Mouse (Mus musculus) kidney, adult 9 months (tissue): ENCODE results near the gene Clic5.
A peak's percentile ranks its signal among the peaks of the same experiment; 100 is the strongest.

Experiments used
- DNase-seq: peaks from one replicate; pipeline ENCODE4 v3.0.0; 2022

The Clic5 gene

DNA sequence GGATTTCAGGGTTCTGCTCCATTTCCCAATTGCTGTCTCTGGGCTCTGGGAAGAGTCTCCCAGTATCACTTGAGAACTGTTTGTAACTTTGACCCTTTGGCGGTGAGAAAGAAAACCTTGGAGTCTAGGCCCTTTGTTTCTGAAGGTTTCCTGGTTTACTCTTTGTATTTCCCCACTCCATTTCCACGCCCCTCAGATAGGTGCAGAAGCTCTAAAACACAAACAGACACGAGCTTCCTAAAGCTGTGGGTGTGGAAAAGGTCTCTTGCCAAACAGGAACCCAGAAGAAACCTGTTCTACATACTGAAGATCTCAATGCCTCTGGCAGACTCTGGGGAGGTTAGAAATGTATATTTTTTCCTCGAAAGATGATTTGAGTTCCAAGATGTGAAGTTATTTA is 10.8 kb downstream of the Clic5 start:
- no peak for DNase-seq

DNA sequence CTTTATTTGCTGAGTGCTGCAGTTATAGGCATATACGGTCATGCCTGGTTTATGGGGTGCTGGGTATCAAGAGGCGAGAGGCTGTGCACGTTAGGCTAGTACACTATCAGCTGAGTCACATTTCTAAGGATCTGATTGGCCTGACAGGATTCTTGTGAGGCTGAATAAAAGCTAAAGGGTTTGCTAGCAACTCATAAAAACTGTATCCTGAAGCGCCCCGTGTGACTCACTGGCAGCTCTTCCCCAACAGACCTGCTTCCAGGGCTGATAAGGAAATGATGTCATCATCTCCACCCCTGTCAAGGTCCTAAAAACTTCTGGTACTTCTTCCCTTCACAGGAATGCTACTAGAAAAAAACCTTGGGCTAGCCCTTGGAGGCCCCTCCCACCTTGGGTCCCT is 14.6 kb downstream of the Clic5 start:
- no peak for DNase-seq

DNA sequence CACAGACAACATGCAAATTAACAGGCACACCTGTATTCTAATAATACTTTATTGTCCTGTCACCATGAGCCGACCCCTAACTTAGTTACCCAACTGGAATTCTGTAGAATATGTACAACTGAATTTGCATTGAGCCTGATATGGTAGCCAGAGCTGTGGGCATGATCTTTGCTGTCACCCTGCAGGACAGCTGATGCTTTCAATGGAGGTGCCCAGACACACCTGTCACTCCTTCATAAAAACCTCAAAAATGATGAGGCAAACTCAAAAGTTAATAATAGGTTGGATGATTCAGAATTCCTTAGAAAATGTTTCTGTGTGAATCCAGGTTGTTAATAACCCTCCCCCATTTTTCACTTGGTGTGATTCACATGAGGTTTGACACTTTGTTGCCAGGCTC is 16.4 kb downstream of the Clic5 start:
- no peak for DNase-seq

DNA sequence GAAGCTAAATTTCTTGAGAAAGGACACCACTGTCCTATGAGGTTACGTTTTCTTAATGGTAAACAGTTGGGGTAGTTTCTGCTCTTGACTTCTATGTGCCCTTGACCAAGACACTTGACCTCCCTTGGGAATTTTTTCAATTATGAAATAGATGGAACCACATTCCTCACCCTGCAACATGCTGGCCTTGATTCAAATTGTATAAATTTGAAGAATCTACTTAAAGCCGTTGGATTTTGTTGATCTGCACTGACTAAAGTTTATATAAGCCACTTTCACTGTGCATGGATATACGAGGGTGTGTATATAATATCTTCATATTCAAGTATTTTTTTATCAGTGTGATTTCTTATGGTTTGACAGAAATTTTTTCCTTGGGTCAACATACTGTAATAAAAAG is 17.2 kb downstream of the Clic5 start:
- no peak for DNase-seq

DNA sequence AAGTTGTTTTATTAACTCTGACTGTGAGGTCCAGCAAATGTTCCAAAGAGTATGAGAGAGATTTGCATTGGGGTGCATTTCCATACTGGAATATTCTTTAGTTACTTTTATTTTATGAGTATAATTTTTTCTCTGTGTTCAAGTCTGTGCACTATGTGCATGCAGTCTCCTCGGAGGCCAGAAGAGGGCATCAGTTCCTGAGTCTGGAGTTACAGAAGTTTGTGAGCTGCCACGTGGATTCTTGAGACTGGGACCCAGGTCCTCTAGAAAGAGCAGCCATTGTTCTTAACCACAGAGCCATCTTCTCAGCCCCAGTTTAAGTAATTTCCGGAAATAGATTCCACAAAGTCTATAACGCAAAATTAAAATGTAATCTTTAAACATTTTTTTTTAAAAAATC is 20.5 kb downstream of the Clic5 start:
- DNase-seq, result no peak

DNA sequence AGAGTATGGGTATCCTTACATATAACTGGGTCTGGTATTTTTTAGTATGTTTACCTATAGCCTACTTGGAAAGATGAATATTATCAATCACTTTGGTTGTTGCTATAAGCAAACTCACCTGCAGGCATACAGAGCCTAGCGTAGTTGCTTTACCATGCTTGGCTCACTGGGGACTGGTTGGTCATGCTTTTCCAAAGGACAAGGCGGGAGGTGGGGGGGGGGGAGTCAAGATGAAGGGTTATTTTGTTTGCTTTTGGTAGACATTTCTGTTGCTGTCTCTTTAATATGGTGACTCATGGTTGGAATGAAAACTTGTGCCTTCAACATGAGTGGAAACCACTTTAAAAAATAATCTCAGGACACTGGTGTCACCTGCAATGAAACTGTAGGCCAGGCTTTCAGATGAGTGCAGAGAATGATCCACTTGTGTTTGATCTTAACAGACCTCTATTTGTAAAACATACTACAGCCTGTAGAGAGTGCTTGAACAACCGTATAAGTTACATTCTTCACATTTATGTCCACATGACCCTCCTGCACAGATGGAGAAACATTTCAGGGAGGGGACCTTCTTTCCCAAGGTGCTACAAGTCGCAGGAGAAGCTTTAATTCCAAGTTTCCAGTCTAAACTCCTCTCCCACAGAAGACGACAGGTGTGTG is 24.7 kb downstream of the Clic5 start:
- no peak for DNase-seq

DNA sequence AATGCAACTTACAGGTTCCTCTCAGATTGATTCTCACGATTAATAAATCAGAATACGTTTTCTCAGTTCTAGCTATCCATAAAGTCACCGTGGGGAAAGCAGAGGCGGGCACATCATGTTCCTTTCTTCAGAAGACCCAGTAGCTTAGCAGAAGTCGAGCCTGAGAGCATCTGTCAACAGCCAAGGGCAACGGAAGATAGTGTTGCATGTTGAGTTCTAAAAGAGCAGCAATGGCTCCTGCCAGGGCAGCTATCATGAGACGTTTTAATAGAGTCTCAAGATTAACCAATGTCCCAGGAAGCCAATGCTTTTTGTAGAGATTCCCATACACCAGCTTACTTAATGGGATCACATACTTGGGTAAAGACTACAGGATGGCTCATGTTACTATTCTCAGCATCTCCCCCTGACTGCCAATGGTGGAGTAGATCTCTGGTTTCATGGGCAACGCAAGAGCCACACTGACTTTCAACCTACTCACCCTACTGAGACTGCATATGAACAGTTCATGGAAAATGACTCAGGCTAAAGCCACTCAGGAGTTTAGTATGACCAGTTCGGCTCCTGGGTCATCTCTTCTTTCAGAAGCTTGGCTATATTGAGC is 26.9 kb downstream of the Clic5 start:
- DNase-seq, result no peak

DNA sequence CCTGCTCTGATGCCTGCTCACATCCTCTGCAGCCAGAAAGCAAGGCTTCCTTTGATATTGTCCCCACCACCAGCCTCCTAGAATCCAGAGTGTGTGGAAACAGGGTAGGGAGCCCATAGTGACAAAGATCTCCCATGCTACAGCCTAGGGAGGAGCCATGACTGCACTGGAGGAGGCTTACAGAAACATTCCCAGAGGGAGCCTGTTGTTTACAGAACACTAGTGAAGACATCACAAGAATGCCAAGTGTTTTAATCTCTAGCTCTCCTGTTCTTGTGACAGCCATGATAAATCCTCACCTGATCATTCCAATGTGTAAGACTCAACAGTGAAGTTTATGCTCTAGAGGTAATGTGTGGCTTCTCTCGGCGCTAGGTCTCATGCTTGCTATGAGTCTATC is 28.8 kb downstream of the Clic5 start:
- DNase-seq, result no peak

DNA sequence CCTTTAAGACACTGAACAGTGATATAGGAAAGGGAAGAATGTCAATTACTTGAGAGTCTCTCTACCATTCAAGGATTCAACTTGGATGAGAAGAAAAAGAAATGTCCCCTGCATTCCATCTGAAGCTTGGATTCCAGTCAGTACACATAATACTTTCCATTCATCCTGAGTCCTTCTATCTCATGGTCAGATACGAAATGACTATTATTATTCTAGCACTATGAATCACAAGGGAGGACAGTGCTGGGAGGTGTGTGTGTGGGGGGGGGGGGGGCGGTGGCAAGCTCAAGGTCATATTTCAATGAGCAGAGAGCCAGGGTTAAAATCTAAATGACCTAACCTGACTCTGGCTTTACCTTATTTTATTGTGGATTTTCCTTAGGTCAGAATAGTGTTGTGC is 31.6 kb downstream of the Clic5 start:
- DNase-seq, result no peak

DNA sequence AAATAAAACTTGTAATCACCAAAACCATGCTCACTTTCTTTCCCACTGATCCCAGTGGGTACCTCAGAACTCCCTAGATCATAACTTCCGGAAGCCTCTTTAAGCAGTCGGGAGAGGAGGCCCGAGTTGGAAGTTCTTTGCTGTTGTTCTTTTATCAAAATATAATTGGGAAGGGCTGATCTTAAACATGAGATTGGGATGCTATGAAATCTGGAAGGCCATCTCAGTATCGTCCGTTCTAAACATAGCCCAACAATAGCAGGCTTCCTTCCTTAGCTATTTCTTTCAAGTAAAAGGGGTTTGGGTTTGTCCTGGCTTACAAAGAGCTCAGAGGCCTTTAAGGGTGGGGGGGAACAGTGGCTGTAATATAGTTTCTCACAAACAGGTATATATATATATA is 40.0 kb downstream of the Clic5 start:
- DNase-seq, result no peak

DNA sequence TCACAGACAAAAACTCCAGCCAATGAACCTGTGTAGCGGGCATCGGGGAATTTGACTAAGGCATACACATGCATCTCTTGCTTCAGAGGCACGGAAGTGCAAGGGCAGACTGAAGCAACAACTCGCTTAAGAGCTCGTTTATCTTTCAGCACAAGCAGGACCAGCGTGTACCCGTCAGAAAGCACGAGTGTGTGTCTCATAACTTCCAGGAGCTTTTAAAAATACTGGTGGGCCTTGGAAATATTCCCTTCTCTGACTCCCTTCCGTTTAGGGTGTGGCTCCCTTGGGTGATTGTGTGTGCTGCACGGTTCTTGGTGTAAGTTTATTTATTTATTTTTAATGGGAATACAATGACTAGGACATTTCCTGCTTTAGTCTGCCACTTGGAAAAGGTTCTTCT is 41.7 kb downstream of the Clic5 start:
- peak; percentile 65 for DNase-seq

DNA sequence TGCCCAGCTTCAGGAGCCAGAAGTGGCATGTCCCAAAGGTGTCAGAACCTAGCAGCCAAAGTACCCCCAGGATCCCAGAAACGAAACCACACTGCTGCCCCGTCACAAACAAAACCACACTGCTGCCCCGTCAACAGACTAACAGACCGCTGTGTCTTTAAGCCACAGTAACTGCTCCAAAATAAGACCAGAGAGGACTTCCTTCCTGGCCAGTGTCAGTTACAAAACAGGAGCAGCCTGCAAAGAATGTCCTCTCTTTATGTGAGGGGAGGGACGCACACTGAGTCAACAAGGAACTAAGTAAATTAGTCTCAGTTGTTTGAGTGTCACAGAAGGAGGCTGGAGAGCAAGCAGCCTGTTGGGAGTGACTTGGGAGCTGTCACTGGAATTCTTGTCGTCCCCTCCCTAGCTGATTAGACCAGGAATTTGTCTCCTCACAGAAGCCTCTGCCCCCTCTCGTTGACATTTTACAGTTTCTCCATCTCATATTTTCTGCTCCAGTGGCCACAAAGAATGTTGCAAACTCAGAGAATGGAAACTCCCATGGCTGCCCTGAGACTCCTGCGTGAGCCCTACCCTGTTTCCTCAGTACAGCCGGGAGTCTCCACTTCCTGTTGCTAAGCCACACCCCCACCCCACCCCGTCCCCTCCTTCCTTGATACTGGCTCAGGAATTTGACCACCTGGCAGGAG is 50.8 kb downstream of the Clic5 start:
- peak; percentile 69 for DNase-seq

DNA sequence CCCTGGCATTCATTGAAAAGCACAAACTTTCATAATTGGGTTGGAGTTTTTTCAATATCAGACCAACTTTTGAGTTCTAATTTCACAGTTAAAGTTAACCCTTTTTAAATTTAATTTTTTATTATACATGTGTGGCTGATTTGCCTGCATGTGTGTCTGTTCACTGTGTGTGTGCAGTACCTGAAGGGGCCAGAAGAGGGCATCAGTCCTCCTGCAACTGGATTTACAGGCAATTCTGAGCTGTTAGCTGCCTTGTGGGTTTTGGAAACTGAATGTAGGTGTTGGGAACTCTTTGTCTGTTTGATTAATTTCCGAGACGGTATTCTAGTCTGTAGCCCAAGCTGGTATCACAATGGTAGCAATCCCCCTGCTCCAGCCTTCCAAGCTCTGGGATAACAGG is 52.4 kb downstream of the Clic5 start:
- no peak for DNase-seq

DNA sequence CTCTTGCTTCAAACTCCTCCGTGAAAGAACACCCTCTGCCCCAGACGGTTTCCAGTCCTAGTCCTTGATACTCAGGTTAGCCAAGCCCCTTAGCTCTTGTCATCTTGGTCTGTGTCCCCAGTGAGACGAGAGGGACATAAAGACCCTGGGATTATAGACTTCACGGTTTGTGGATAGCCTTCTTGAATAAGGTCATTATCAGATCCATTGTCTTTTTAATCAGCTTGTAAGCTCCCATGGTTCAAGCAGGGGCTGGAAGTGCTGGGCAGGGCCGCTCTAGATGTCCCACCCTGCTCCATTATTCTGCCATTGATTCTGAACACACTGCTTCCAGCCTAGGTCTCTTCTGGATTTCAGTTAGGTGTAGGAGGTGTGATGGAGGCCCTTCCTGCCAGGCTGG is 55.7 kb downstream of the Clic5 start:
- no peak for DNase-seq

DNA sequence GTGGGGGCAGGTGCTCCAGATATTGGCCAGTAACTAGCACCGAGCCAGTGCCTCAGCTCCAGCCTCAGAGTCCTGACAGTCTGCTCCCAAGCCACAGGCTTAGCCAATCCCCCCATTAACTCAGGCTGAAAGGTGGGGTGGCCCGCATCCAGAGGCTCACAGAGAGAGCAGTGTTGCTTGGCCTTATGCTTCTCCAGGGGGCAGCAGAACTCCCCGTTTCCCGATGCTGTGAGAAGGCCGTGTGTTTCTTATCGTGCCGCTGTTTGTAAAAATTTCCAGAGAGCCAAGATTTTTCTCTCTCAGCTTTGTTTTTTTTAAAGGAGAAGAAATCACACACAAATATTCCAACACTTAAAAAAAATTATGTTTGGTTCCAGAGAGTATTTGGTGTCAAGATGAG is 56.2 kb downstream of the Clic5 start:
- DNase-seq, result no peak

DNA sequence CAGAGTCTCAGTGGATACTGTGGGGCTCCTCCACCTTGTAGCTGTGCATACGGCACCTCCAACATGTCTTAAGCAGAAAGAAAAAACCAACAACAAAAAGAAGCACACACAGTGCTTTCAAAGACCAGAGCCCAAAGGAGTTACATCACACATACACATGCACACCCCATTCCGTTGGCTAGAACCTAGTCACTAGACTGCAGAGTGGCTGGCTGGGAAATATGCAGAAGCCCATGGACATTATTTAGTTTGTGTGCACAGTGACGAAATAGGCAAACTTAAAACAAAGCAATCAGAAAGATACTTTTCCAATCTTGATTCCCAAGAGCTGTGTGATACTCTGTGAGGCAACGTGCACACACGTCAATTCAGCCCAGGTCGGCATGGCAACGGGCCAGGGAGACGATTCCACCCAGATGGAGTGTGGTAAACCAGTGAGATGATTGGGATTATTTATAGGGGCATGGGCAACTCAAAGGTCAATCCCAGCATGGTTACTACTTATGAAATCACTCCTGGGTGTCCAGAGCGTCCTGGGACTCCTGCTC is 57.8 kb downstream of the Clic5 start:
- DNase-seq, result no peak

DNA sequence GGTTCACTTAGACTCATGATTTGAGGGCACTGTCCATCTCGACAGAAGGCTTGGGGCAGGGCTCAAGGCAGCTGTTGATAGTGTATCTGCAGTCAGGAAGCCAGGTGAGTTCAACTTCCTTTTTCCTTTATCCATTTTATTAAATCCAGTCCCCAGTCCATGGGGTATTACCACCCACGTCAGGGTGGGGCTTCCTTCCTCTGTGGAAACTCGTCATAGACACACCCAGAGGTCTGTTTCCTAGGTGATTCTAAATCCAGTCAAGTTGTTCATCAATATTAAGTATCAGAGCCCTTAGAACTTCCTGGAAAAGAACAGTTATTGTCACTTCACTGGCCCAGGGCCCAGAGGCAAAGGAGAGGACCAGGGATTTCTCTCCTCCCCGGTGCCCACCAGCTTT is 61.2 kb downstream of the Clic5 start:
- no peak for DNase-seq

DNA sequence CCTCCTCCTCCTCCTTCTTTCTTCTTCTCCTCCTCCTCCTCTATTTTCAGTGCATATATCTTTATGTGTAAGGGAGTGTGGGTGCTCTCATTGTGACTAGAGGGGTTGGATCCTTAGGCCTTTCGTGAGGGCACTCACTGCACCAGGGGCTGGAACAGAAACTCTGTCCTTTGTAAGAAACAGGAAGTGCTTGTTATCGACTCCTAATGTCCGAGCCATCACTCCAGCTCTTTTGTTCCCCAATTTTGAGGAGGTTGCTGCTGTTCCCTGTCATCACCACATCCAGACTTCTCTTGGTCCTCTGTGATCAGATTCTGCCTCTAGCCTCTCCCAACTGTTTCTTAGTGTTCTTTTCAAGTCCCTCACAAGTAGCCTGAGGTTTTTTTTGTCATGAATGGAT is 64.3 kb downstream of the Clic5 start:
- DNase-seq, result no peak

DNA sequence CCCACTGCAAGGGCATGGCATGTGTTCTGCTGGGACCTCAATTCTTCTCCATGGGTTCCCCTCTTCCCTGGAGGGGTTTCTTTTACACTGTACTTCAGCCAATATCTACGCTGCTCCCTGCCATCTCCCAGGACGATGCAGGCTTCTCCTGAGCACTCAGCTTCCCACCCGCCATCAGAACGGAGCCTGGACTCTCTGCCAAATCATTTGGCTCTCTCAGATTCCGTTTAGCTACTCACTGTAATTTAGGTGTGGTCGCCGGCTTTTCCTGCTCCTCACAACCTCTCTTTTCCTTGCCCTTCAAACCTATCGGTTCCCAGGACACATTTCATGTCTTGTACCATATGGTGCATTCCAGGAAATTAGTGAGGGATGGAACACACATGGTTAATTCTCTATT is 66.3 kb downstream of the Clic5 start:
- DNase-seq, result no peak

DNA sequence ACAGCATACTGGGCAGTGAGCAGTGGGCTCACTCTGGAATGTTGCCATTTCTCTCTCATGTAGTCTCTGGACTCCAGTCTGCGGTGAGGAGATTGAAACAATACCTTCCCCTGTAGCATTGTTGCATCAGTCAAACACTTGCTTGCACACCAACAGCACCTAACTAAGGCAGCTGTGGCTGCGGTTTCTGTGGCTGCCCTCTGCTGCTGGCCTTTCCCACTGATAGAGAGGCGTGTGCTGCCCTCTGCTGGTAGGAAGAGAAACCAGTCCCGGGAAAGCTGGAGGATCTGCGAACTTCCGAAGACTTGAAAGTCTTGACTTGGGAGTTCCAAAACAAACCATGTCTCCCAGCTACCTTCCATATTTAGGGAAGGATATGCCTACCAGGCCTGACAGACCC is 68.2 kb downstream of the Clic5 start:
- peak; percentile 81 for DNase-seq

DNA sequence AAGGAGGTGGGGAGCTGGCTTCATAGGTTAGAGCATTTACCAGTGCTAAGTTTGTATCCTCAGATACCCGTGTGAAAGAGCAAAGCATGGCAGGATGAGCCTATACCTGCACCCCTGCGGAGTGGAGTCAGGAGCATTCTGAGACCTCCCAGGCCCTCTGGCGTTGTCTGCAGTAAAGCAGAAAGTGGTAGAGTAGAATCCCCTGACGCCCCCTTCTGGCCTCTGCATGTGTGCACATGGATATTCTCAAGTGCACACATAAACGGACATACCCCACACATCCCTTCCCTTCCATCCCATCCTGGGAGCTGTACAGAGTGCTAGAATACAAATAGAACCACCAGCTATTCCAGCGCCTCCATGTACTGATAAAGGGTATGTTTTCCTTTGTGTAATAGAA is 70.9 kb downstream of the Clic5 start:
- no peak for DNase-seq

DNA sequence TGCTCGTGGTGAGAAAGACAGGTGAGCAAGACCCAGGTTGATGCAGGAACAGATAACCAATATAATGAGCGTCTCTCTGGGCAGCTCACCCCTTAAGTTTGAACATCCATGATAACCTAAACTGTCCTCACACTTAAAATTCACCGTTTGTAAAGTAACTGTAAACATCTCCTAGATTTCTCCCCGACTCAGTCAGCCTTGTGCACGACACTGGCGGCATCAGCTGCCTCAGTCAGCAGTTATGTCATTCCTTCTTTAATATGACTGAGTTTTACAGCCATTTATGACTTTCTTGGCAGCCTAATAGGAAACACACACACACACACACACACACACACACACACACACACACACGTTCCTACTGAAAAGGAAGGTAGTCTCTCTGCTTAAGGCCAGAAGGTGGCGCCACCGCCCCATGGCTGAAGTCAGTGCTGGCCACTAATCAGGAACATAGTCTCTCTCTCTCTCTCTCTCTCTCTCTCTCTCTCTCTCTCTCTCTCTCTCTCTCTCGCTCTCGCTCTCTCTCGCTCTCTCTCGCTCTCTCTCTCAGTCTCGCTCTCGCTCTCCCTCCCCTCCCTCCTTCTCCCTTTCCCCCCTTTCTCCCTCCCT is 73.3 kb downstream of the Clic5 start:
- peak; percentile 55 for DNase-seq

DNA sequence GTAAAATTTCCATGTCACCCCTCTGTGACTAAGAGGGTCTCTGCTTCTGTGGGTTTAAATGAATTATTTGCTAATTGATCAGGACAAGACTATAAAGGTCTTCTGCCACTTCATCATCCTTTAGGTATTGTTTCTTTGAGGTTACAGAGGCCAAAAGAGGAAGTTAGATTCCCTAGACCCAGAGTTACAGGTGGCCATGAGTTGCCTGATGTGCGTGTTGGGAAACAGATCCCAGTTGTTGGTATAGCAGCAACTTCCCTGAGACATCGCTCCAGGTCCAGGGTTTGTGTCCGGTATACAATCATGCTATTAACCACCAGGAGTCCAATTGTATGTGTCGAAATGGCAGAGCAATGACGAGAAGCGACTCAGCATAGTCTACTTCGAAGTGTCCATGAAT is 81.7 kb downstream of the Clic5 start:
- no peak for DNase-seq

DNA sequence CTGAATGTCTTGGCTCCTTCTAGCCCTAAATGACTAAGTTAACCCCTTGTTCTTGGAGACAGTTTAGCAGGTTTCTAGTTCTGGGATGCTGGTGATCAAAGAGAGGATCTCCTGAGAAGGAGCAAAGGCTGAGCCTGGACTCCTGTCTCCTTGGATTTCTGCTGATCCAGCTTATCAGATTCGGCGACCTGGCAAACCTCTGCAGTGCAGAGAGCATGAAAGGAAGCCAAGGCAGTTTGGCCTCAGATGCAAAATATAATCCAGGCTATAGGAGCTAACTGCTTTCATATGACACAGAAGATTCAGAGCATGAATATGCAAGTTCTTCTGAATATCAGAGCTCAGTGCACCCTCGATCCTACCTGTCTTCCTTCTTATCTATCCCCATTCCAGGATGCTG is 83.0 kb downstream of the Clic5 start:
- no peak for DNase-seq
